Mouse (Mus musculus) MEL (cell line): ENCODE measurements around the gene Itgb3.

Experiments used
- EP300 ChIP-seq, 2 experiments: IDR thresholded peaks; 2 replicates each; pipeline ENCODE4 v1.6.1; 2011; ENCODE audit warnings: improper control_type of control experiment in 2 of 2, low read length in 2 of 2, low read depth in 1 of 2, mild to moderate bottlenecking in 1 of 2
- NELFE ChIP-seq: IDR thresholded peaks from 2 replicates; pipeline ENCODE4 v1.6.1; 2011; ENCODE audit warnings: low read depth, low read length, improper control_type of control experiment
- POLR2A ChIP-seq, 2 experiments: IDR thresholded peaks; 2 replicates each; pipeline ENCODE4 v1.6.1; 2011 to 2012; ENCODE audit warnings: low read length in 2 of 2, mild to moderate bottlenecking in 2 of 2, control low read depth in 1 of 2, improper control_type of control experiment in 1 of 2, low read depth in 1 of 2, moderate library complexity in 1 of 2; ENCODE audit not compliant: control insufficient read depth in 1 of 2, insufficient read depth in 1 of 2, poor library complexity in 1 of 2
- USF1 ChIP-seq: IDR thresholded peaks from 2 replicates; pipeline ENCODE4 v1.6.1; 2014; ENCODE audit warnings: low read depth, mild to moderate bottlenecking, inconsistent platforms, low read length, improper control_type of control experiment, moderate library complexity

- TF ChIP-seq EP300 (IDR thresholded peaks at IDR 0.05; ENCODE audit: low read depth in 1 of 2, low read length in 2 of 2): no peak
- no peak for TF ChIP-seq POLR2A (IDR thresholded peaks at IDR 0.05; ENCODE audit: control insufficient read depth in 1 of 2, insufficient read depth in 1 of 2, low read depth in 1 of 2, low read length in 2 of 2, poor library complexity in 1 of 2)
- no peak for TF ChIP-seq NELFE
- no peak for TF ChIP-seq USF1
These were observed 18.8 kb downstream of the Itgb3 start for GRCm38 (mm10) chr11:104626635-104627034.
